Mouse (Mus musculus) brain, adult 10 weeks (tissue): Measurements from ENCODE around the gene Rpp40. TPM values are rescaled to one million over a fixed set of nuclear protein-coding genes. Genes with fewer than 3 reads are reported as not detected.

Experiments used
- polyA plus RNA-seq: library from polyadenylated mRNA; stranded (reverse); fragments of 350-450 nt; fragmentation: Illumina TruSeq; extraction: RNeasy Lipid Tissue Mini Kit (QIAGEN cat#74804); gene quantifications from one replicate; pipeline ENCODE4 v1.2.3, GENCODE M21; 2015; ENCODE audit warnings: low read depth, low replicate concordance

Gene Rpp40
- polyA plus RNA-seq = 4.1 TPM

DNA sequence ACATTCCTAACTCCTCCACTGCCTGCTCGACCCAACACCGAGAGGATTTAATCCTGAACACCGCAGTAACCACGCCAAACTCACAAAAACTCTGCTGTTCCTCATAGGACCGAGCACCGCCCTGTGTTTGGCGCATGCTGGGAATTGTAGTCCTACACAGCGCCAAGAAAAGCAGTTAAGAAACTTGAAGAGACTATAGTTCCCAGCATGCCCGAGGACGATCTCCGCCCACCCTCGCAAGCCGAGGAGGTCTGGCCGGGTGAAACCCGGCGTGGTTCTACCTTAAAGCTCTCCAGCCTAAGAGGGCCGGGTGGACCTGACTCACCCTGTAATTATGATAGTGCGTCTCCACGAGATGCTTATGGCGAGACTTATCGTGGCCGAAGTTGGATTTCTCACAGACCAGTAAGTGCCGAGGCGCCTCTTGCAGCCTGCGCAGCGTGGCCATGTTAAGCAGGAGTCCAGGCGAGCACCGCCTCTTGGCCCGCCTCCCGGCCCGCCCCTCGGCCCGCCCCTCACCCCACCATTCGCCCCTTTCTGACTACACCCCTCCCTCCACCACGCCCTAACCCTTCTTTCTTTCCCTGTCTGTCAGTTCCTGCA is at the start of gene Rpp40:
Gene Rpp40 (minus strand): TSS at position 481 of the 603 bp plus-strand sequence.

Other genes with a start within 250 kb of the Rpp40 start
- 6.5 TPM for gene Cdyl, start 246.5 kb downstream of the Rpp40 start, polyA plus RNA-seq
- gene Ppp1r3g, start 52.5 kb upstream of the Rpp40 start, polyA plus RNA-seq = 6.2 TPM
- 30.9 TPM for gene Fars2, start 211.1 kb upstream of the Rpp40 start, polyA plus RNA-seq
- 29.8 TPM for gene Lyrm4, start 211.2 kb upstream of the Rpp40 start, polyA plus RNA-seq